Mouse (Mus musculus): Measurements from ENCODE around the gene Ncapg. TPM values are rescaled to one million over a fixed set of nuclear protein-coding genes. Genes with fewer than 3 reads are reported as not detected.

The Ncapg gene
- polyA plus RNA-seq, 1 experiment, result 90.9 TPM

DNA sequence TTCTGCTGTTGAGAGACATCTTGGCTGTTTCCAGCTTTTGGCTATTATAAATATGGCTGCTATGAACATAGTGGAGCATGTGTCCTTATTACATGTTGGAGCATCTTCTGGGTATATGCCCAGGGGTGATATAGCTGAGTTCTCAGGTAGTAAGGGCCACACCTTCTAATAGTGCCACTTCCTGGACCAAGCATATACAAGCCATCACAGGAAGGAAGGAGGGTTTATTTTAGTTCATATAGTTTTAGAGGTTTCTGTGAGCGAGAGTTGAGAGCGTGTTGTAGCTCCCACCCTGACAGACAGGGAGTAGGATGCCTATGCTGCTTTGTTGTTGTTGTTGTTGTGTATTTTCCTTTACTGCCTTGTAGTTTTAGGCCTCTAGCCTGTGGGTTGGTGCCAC, 15.5 kb downstream of the Ncapg start:
- no peaks in the 10 kb centered on the region for H3K4me1 ChIP-seq (ENCODE audit: control insufficient read depth, insufficient read depth, low read length)
- whole genome bisulfite sequencing, result 88% methylated on average over 2 of the region's 2 CpGs
- no peak for TF ChIP-seq POLR2A (IDR thresholded peaks at IDR 0.05; ENCODE audit: borderline replicate concordance, control insufficient read depth, low read depth, low read length)
- TF ChIP-seq CTCF (IDR thresholded peaks at IDR 0.05; ENCODE audit: control insufficient read depth, insufficient read depth, low read length), result no peak
- no peak overlapping the region for H3K4me3 ChIP-seq (replicated peaks; ENCODE audit: control insufficient read depth, low read depth, low read length)
- no peak overlapping the region for H3K27ac ChIP-seq (ENCODE audit: control insufficient read depth, insufficient read depth, low read depth, low read length, poor library complexity)

DNA sequence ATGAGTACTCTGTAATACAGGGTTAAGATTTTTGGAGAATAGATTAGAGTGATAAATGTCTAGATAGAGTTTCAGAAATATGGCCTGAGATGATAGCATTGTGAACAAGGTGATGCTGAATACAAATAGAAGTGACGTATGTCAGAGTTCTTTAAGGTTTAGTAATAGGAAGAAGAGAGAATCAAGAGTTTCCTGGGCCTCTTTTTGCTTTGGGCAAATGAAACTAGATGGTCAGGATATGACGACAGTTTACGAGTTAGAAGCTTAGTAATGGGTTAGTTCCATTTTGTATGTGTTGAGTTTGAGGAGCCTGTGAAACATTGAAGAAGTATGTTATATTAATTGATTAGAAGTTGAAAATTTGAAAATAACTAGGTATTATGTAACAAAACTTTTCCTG, 16.5 kb downstream of the Ncapg start:
- 83% methylated on average over 3 of the region's 3 CpGs for WGBS
- TF ChIP-seq CTCF (IDR thresholded peaks at IDR 0.05; ENCODE audit: control insufficient read depth, insufficient read depth, low read length) (no peak), POLR2A (IDR thresholded peaks at IDR 0.05; ENCODE audit: borderline replicate concordance, control insufficient read depth, low read depth, low read length) (no peak)
- no peaks in the 10 kb centered on the region for H3K4me1 ChIP-seq (ENCODE audit: control insufficient read depth, insufficient read depth, low read length)
- no peak overlapping the region for H3K4me3 ChIP-seq (replicated peaks; ENCODE audit: control insufficient read depth, low read depth, low read length)
- H3K27ac ChIP-seq (ENCODE audit: control insufficient read depth, insufficient read depth, low read depth, low read length, poor library complexity), result no peak overlapping the region

DNA sequence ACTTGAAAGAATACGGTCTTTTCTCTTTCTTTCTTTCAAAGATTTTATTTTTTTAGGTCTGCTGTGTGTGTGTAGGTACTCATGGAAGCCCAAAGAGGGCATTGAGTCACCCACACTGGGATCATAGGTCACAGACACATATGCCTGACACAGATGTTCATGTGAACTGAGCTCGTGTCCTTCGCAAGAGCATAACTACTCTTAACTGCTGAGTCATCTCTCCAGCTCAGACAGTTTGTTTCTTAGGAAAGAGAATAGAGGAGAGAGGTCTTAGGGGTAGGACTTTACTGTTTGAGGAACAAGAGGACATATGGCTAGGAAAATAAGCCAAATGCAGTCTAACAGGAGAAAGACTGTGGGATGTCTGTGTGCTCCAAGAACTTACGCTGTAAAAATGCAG, 19.4 kb downstream of the Ncapg start:
- TF ChIP-seq POLR2A (IDR thresholded peaks at IDR 0.05; ENCODE audit: borderline replicate concordance, control insufficient read depth, low read depth, low read length), result no peak
- no peak for TF ChIP-seq CTCF (IDR thresholded peaks at IDR 0.05; ENCODE audit: control insufficient read depth, insufficient read depth, low read length)
- H3K4me3 ChIP-seq (replicated peaks; ENCODE audit: control insufficient read depth, low read depth, low read length), result no peak overlapping the region
- WGBS, result 72% methylated on average over 4 of the region's 4 CpGs
- H3K27ac ChIP-seq (ENCODE audit: control insufficient read depth, insufficient read depth, low read depth, low read length, poor library complexity), result no peak overlapping the region
- H3K4me1 ChIP-seq (ENCODE audit: control insufficient read depth, insufficient read depth, low read length), result no peaks in the 10 kb centered on the region

DNA sequence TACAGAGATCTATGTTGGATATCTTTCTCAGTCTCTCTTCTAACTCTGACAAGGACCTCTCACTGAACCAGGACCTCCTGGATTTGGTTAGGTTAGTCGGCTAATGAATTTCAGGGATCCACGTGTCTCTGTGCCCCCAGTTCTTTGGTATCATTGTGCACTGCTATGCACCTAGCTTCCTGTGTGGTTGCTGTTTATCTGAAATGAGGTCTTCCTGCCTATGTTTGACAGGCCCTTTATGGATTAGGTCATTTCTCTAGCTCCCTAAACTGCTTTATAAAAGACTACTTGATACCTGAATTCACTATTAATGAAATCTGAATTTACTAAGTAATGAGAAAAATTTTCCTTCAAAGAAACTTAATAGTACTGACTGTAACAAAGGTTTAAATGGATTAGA, 21.1 kb downstream of the Ncapg start:
- no peak for TF ChIP-seq POLR2A (IDR thresholded peaks at IDR 0.05; ENCODE audit: borderline replicate concordance, control insufficient read depth, low read depth, low read length)
- no peak for TF ChIP-seq CTCF (IDR thresholded peaks at IDR 0.05; ENCODE audit: control insufficient read depth, insufficient read depth, low read length)
- Histone ChIP-seq H3K27ac (ENCODE audit: control insufficient read depth, insufficient read depth, low read depth, low read length, poor library complexity) (no peak overlapping the region), H3K4me1 (ENCODE audit: control insufficient read depth, insufficient read depth, low read length) (no peaks in the 10 kb centered on the region), H3K4me3 (replicated peaks; ENCODE audit: control insufficient read depth, low read depth, low read length) (no peak overlapping the region)
- WGBS, result 54% methylated on average over 2 of the region's 2 CpGs

DNA sequence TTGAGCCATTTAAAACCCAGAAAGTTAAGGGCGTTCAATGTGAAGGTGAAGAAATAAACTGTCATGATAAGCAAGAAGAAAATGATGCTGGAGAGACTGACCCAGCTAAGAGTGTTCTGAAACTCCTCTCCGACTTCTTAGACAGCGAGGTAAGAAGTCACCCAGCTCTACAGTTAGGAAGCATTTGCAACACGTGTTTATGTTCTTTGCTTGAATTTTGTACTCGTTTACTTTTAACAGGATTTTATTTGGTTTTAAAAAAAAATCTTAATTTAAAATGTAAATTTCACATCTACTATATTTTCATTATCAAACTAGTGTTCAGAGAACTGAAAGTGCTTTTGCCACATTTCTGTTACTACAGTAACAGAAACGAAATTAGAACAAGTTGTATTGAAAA, 22.0 kb downstream of the Ncapg start:
- WGBS, result 89% methylated on average over 6 of the region's 6 CpGs
- no peak overlapping the region for H3K4me3 ChIP-seq (replicated peaks; ENCODE audit: control insufficient read depth, low read depth, low read length)
- no peak overlapping the region for H3K27ac ChIP-seq (ENCODE audit: control insufficient read depth, insufficient read depth, low read depth, low read length, poor library complexity)
- no peaks in the 10 kb centered on the region for H3K4me1 ChIP-seq (ENCODE audit: control insufficient read depth, insufficient read depth, low read length)
- TF ChIP-seq CTCF (IDR thresholded peaks at IDR 0.05; ENCODE audit: control insufficient read depth, insufficient read depth, low read length), result no peak

DNA sequence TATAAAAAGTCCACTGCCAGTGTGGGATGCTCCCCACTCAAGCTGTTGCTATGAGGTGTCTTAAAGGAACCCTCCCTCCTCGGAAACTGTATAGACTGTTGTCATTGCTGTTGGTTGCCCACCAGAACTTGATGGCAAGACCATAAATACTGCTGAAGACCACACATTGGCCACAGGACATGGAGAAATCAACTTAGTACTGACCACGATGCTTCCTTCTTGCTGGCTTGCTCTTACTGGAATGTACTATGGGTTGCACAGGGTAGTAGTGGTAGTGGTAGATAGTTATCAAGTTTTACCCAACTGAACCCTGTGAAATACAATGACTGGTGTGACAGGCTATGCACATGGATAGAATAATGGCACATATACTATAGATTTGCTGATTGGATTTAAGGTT, 37.1 kb downstream of the Ncapg start:
- TF ChIP-seq POLR2A (IDR thresholded peaks at IDR 0.05; ENCODE audit: borderline replicate concordance, control insufficient read depth, low read depth, low read length), result no peak
- no peak for TF ChIP-seq CTCF (IDR thresholded peaks at IDR 0.05; ENCODE audit: control insufficient read depth, insufficient read depth, low read length)
- no peaks in the 10 kb centered on the region for H3K4me1 ChIP-seq (ENCODE audit: control insufficient read depth, insufficient read depth, low read length)
- no peak overlapping the region for H3K27ac ChIP-seq (ENCODE audit: control insufficient read depth, insufficient read depth, low read depth, low read length, poor library complexity)
- H3K4me3 ChIP-seq (replicated peaks; ENCODE audit: control insufficient read depth, low read depth, low read length), result no peak overlapping the region
- WGBS, result 39% methylated on average over 2 of the region's 2 CpGs

DNA sequence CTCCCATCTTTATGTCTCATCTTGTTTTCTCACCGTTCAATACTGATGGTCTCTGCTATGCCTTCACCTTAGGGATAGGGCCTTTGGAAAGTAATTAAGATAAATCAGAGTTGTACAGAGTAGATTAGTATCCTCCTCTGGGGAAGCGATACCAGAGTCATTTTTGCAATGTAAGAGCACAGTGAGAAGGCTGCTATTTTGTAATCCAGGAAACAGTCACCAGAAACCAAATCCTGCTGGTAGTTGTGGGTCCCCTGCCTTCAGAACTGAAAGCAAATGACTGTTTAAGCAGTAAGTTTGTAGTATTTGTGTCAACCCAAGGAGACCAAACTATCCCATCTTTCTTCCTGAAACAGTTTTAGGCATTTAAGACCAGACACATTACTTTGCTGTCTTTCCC, 39.9 kb downstream of the Ncapg start:
- TF ChIP-seq CTCF (IDR thresholded peaks at IDR 0.05; ENCODE audit: control insufficient read depth, insufficient read depth, low read length) (no peak), POLR2A (IDR thresholded peaks at IDR 0.05; ENCODE audit: borderline replicate concordance, control insufficient read depth, low read depth, low read length) (no peak)
- 66% methylated on average over 2 of the region's 2 CpGs for WGBS
- H3K4me3 ChIP-seq (replicated peaks; ENCODE audit: control insufficient read depth, low read depth, low read length), result no peak overlapping the region
- no peak overlapping the region for H3K27ac ChIP-seq (ENCODE audit: control insufficient read depth, insufficient read depth, low read depth, low read length, poor library complexity)
- H3K4me1 ChIP-seq (ENCODE audit: control insufficient read depth, insufficient read depth, low read length), result no peaks in the 10 kb centered on the region

DNA sequence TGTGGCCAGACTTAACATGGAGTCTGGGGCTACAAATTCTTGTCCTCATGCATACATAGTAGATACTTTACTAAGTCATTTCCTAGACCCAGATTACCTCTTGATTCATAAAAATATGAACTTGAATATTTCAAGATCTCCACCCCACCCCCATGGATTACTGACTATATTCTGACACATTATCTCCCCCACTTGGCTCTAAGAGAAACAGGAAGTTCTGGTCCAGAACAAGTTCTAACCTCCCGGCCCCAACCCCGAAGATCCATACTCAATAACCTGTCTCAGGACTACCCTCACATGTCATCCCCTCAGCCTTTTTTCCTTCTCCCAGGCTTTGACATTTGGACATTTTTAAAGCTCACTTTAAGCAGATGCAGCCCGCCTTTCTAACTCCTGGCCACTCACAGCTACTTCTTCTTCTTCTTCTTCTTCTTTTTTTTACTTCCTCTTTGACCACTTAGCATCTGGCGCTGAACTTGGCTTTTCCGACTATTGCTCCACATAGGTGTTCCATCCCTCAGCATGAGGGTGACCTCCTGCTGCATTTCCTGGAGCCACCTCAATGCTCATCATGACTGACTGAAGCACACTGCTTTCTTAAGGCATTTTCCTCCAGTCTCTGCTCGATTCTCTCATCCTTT, 49.2 kb downstream of the Ncapg start:
- no peak overlapping the region for H3K4me3 ChIP-seq (replicated peaks; ENCODE audit: control insufficient read depth, low read depth, low read length)
- 23% methylated on average over 6 of the region's 6 CpGs for WGBS
- no peak overlapping the region for H3K27ac ChIP-seq (ENCODE audit: control insufficient read depth, insufficient read depth, low read depth, low read length, poor library complexity)
- H3K4me1 ChIP-seq (ENCODE audit: control insufficient read depth, insufficient read depth, low read length), result no peaks in the 10 kb centered on the region; the same call in 1 of the 2 replicates
- TF ChIP-seq CTCF (IDR thresholded peaks at IDR 0.05; ENCODE audit: control insufficient read depth, insufficient read depth, low read length) (no peak), POLR2A (IDR thresholded peaks at IDR 0.05; ENCODE audit: borderline replicate concordance, control insufficient read depth, low read depth, low read length) (no peak)

DNA sequence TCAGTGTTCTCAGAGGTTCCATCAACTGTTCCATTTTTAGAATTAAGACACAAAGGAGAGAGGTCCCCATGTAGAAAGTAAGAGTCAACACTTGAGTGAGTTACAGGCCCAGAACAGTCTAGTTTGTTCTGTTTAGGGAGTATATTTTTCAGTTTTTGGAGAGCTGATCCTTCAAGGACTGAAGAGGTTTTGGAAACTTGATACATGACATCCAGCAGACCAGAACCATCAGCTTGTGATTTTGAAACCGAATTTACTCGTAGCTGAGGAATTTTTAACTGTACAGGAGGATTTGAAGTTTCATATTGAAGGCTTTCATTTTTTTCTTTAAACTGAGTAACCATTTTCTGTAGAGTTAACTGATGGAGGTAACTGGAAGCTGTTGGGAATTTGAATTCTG, 64.0 kb downstream of the Ncapg start:
- WGBS, result 83% methylated on average over 2 of the region's 2 CpGs
- TF ChIP-seq POLR2A (IDR thresholded peaks at IDR 0.05; ENCODE audit: borderline replicate concordance, control insufficient read depth, low read depth, low read length) (no peak), CTCF (IDR thresholded peaks at IDR 0.05; ENCODE audit: control insufficient read depth, insufficient read depth, low read length) (no peak)
- no peaks in the 10 kb centered on the region for H3K4me1 ChIP-seq (ENCODE audit: control insufficient read depth, insufficient read depth, low read length)
- no peak overlapping the region for H3K4me3 ChIP-seq (replicated peaks; ENCODE audit: control insufficient read depth, low read depth, low read length)
- H3K27ac ChIP-seq (ENCODE audit: control insufficient read depth, insufficient read depth, low read depth, low read length, poor library complexity), result no peak overlapping the region
